Mouse (Mus musculus): ENCODE measurements around the gene Nav3. TPM values are rescaled to one million over a fixed set of nuclear protein-coding genes. Genes with fewer than 3 reads are reported as not detected.

Gene Nav3
- polyA plus RNA-seq, 1 experiment from 2014 or later: 29.5 TPM

GRCm38 (mm10) chr10:109764412-109765101 lies 691.4 kb downstream of the Nav3 start:
- no peak overlapping the region for H3K4me3 ChIP-seq
- H3K27ac ChIP-seq (replicated peaks): no peak overlapping the region
- peak; percentile 41 for ATAC-seq (replicated peaks)
- H3K4me1 ChIP-seq: no peaks in the 10 kb centered on the region
- no peak overlapping the region for H3K9ac ChIP-seq (replicated peaks)
- 67% methylated on average over 18 of the region's 18 CpGs for WGBS
- H3K36me3 ChIP-seq: no peaks in the 10 kb centered on the region
- H3K9me3 ChIP-seq: no peaks in the 10 kb centered on the region
- no peaks in the 10 kb centered on the region for H3K27me3 ChIP-seq
- no peak overlapping the region for H3K4me2 ChIP-seq (replicated peaks)

- H3K27ac ChIP-seq (replicated peaks): peak overlapping the region; percentile 56
- 68% methylated on average over 17 of the region's 17 CpGs for WGBS
- no peak overlapping the region for H3K4me3 ChIP-seq
- H3K4me1 ChIP-seq: peaks cover 3% of the 10 kb centered on the region
- peak overlapping the region; percentile 6; the same call in 1 of the 2 replicates for H3K4me2 ChIP-seq (replicated peaks)
- H3K9ac ChIP-seq (replicated peaks): no peak overlapping the region
- no peaks in the 10 kb centered on the region for H3K27me3 ChIP-seq
- no peaks in the 10 kb centered on the region for H3K36me3 ChIP-seq
- no peaks in the 10 kb centered on the region for H3K9me3 ChIP-seq
- peak; percentile 71 for ATAC-seq (replicated peaks)
These were observed 696.9 kb downstream of the Nav3 start for GRCm38 (mm10) chr10:109758921-109759600.

- peaks cover 27% of the 10 kb centered on the region; the same call in 1 of the 2 replicates for H3K36me3 ChIP-seq
- H3K27me3 ChIP-seq: no peaks in the 10 kb centered on the region
- WGBS: 37% methylated on average over 3 of the region's 3 CpGs
- ATAC-seq (replicated peaks): peak; percentile 66; the same call in 1 of the 2 replicates
- no peak overlapping the region for H3K4me3 ChIP-seq
- no peak overlapping the region for H3K27ac ChIP-seq (replicated peaks)
- no peak overlapping the region for H3K4me2 ChIP-seq (replicated peaks)
- H3K9ac ChIP-seq (replicated peaks): no peak overlapping the region
- peaks cover 4% of the 10 kb centered on the region; the same call in 1 of the 2 replicates for H3K4me1 ChIP-seq
- H3K9me3 ChIP-seq: peaks cover 6% of the 10 kb centered on the region; the same call in 1 of the 2 replicates
These were observed 709.1 kb downstream of the Nav3 start for GRCm38 (mm10) chr10:109746901-109747300.

GRCm38 (mm10) chr10:109741664-109742063 lies 714.3 kb downstream of the Nav3 start:
- no peak overlapping the region for H3K9ac ChIP-seq (replicated peaks)
- H3K4me2 ChIP-seq (replicated peaks): no peak overlapping the region
- H3K4me1 ChIP-seq: peaks cover 9% of the 10 kb centered on the region; the same call in 1 of the 2 replicates
- ATAC-seq (replicated peaks): peak; percentile 75
- H3K27me3 ChIP-seq: no peaks in the 10 kb centered on the region
- H3K27ac ChIP-seq (replicated peaks): no peak overlapping the region; the same call in 1 of the 2 replicates
- 26% methylated on average over 2 of the region's 2 CpGs for WGBS
- peaks cover 20% of the 10 kb centered on the region; the same call in 1 of the 2 replicates for H3K36me3 ChIP-seq
- H3K4me3 ChIP-seq: no peak overlapping the region
- H3K9me3 ChIP-seq: peaks cover 6% of the 10 kb centered on the region; the same call in 1 of the 2 replicates

GRCm38 (mm10) chr10:109740326-109740725 lies 715.7 kb downstream of the Nav3 start:
- Histone ChIP-seq H3K27ac (replicated peaks) (no peak overlapping the region), H3K4me1 (peaks cover 9% of the 10 kb centered on the region; the same call in 1 of the 2 replicates), H3K4me2 (replicated peaks) (no peak overlapping the region), H3K27me3 (no peaks in the 10 kb centered on the region), H3K36me3 (peaks cover 14% of the 10 kb centered on the region; the same call in 1 of the 2 replicates), H3K4me3 (no peak overlapping the region), H3K9ac (replicated peaks) (no peak overlapping the region), H3K9me3 (peaks cover 6% of the 10 kb centered on the region; the same call in 1 of the 2 replicates)
- no peak for ATAC-seq (replicated peaks)
- 28% methylated on average over 3 of the region's 3 CpGs for WGBS

- Histone ChIP-seq H3K4me2 (replicated peaks) (no peak overlapping the region), H3K4me3 (no peak overlapping the region), H3K9ac (replicated peaks) (no peak overlapping the region), H3K27ac (replicated peaks) (no peak overlapping the region), H3K27me3 (no peaks in the 10 kb centered on the region), H3K9me3 (no peaks in the 10 kb centered on the region), H3K4me1 (no peaks in the 10 kb centered on the region), H3K36me3 (peaks cover 7% of the 10 kb centered on the region; the same call in 1 of the 2 replicates)
- ATAC-seq (replicated peaks): no peak
- 70% methylated on average over 5 of the region's 5 CpGs for WGBS
These were observed 732.4 kb downstream of the Nav3 start for GRCm38 (mm10) chr10:109723646-109724045.

GRCm38 (mm10) chr10:109718808-109719207 lies 737.2 kb downstream of the Nav3 start:
- WGBS: 24% methylated on average over 2 of the region's 2 CpGs
- ATAC-seq (replicated peaks): no peak

GRCm38 (mm10) chr10:109718390-109718789 lies 737.6 kb downstream of the Nav3 start:
- no peaks in the 10 kb centered on the region for H3K4me1 ChIP-seq
- H3K4me2 ChIP-seq (replicated peaks): no peak overlapping the region
- H3K27ac ChIP-seq (replicated peaks): no peak overlapping the region
- ATAC-seq (replicated peaks): peak; percentile 38; the same call in 1 of the 2 replicates
- H3K9me3 ChIP-seq: no peaks in the 10 kb centered on the region
- no peak overlapping the region for H3K4me3 ChIP-seq
- H3K36me3 ChIP-seq: no peaks in the 10 kb centered on the region
- no peaks in the 10 kb centered on the region for H3K27me3 ChIP-seq
- no peak overlapping the region for H3K9ac ChIP-seq (replicated peaks)
- WGBS: 17% methylated on average over 5 of the region's 5 CpGs

More at GRCm38 (mm10) chr10:109718808-109719207, 737.2 kb downstream of the Nav3 start:
- Histone ChIP-seq H3K27me3 (no peaks in the 10 kb centered on the region), H3K4me2 (replicated peaks) (no peak overlapping the region), H3K27ac (replicated peaks) (no peak overlapping the region), H3K4me1 (no peaks in the 10 kb centered on the region), H3K4me3 (no peak overlapping the region), H3K9me3 (no peaks in the 10 kb centered on the region), H3K36me3 (no peaks in the 10 kb centered on the region), H3K9ac (replicated peaks) (no peak overlapping the region)

GRCm38 (mm10) chr10:109713001-109713400 lies 743.0 kb downstream of the Nav3 start:
- H3K27me3 ChIP-seq: no peaks in the 10 kb centered on the region
- no peaks in the 10 kb centered on the region for H3K36me3 ChIP-seq
- no peak overlapping the region for H3K4me2 ChIP-seq (replicated peaks)
- 39% methylated on average over 5 of the region's 5 CpGs for WGBS
- H3K9ac ChIP-seq (replicated peaks): no peak overlapping the region
- H3K9me3 ChIP-seq: no peaks in the 10 kb centered on the region
- peak; percentile 71; the same call in 1 of the 2 replicates for ATAC-seq (replicated peaks)
- no peaks in the 10 kb centered on the region for H3K4me1 ChIP-seq
- no peak overlapping the region for H3K4me3 ChIP-seq
- no peak overlapping the region for H3K27ac ChIP-seq (replicated peaks)

- Histone ChIP-seq H3K9me3 (no peaks in the 10 kb centered on the region), H3K9ac (replicated peaks) (no peak overlapping the region), H3K4me3 (no peak overlapping the region), H3K36me3 (no peaks in the 10 kb centered on the region; the same call in 1 of the 2 replicates), H3K4me1 (0 out of 2 replicates have a peak, but pooled peaks cover 2% of the 10 kb centered on the region), H3K4me2 (replicated peaks) (no peak overlapping the region), H3K27me3 (no peaks in the 10 kb centered on the region), H3K27ac (replicated peaks) (no peak overlapping the region)
- 54% methylated on average over 3 of the region's 3 CpGs for WGBS
- no peak for ATAC-seq (replicated peaks)
These were observed 756.2 kb downstream of the Nav3 start for GRCm38 (mm10) chr10:109699771-109700335.

- peaks cover 1% of the 10 kb centered on the region; the same call in 1 of the 2 replicates for H3K4me1 ChIP-seq
- H3K9me3 ChIP-seq: no peaks in the 10 kb centered on the region
- H3K27ac ChIP-seq (replicated peaks): no peak overlapping the region
- no peak overlapping the region for H3K9ac ChIP-seq (replicated peaks)
- H3K36me3 ChIP-seq: no peaks in the 10 kb centered on the region
- ATAC-seq (replicated peaks): no peak; the same call in 1 of the 2 replicates
- no peak overlapping the region for H3K4me3 ChIP-seq
- H3K4me2 ChIP-seq (replicated peaks): no peak overlapping the region
- H3K27me3 ChIP-seq: no peaks in the 10 kb centered on the region
- WGBS: 65% methylated on average over 3 of the region's 3 CpGs
These were observed 765.4 kb downstream of the Nav3 start for GRCm38 (mm10) chr10:109690564-109690963.
